Mouse (Mus musculus) hindbrain, embryonic 15.5 days (tissue): ENCODE results near the gene Akap2. TPM values are rescaled to one million over a fixed set of nuclear protein-coding genes. Genes with fewer than 3 reads are reported as not detected.

Source experiments
- ATAC-seq: fragments of 200-750 bp; cut with Nextera tagmentation; 2 replicates; pipeline ENCODE4 v1.8.0; 2017; ENCODE audit warnings: low read depth, moderate number of reproducible peaks, moderate TSS enrichment; ENCODE audit not compliant: low FRiP score
- H3K27ac ChIP-seq: fragments of 300-500 bp; sonication (generic); replicated peaks from 2 replicates; pipeline ENCODE4 v1.5.1; 2015; ENCODE audit warnings: mild to moderate bottlenecking, inconsistent platforms
- H3K27me3 ChIP-seq: fragments of 300-500 bp; sonication (generic); 2 replicates; pipeline ENCODE4 v1.6.1; 2015; ENCODE audit warnings: control low read depth, inconsistent platforms
- H3K36me3 ChIP-seq: fragments of 300-500 bp; sonication (generic); 2 replicates; pipeline ENCODE4 v1.6.1; 2015; ENCODE audit warnings: control low read depth, inconsistent platforms
- H3K4me1 ChIP-seq: fragments of 300-500 bp; sonication (generic); replicated peaks from 2 replicates; pipeline ENCODE4 v1.6.1; 2015; ENCODE audit warnings: control low read depth, inconsistent platforms
- H3K4me2 ChIP-seq: fragments of 300-500 bp; sonication (generic); 2 replicates; pipeline ENCODE4 v1.6.1; 2015; ENCODE audit warnings: moderate library complexity, mild to moderate bottlenecking, inconsistent platforms
- H3K4me3 ChIP-seq: fragments of 300-500 bp; sonication (generic); 2 replicates; pipeline ENCODE4 v1.5.1; 2015; ENCODE audit warnings: mild to moderate bottlenecking, inconsistent platforms
- H3K9ac ChIP-seq: fragments of 300-500 bp; sonication (generic); 2 replicates; pipeline ENCODE4 v1.6.1; 2015; ENCODE audit warnings: inconsistent platforms
- H3K9me3 ChIP-seq: fragments of 300-500 bp; sonication (generic); 2 replicates; pipeline ENCODE4 v1.6.1; 2016; ENCODE audit warnings: control low read depth, inconsistent platforms
- WGBS: fragments of 180-500 bp; shearing (Covaris S2); methylation state at CpG from one replicate; pipeline ENCODE4 v1.1.7; 2015; 5-methylcytosine and 5-hydroxymethylcytosine counted together
- polyA plus RNA-seq: library from polyadenylated mRNA; unstranded; fragments of >200 nt; fragmentation: Nextera tagmentation; extraction: Ambion mirVana; gene quantifications from 2 replicates; pipeline ENCODE4 v1.2.1, GENCODE M21; 2015

Gene Akap2
- polyA plus RNA-seq, 1 experiment from 2014 or later = 11.4 TPM

DNA sequence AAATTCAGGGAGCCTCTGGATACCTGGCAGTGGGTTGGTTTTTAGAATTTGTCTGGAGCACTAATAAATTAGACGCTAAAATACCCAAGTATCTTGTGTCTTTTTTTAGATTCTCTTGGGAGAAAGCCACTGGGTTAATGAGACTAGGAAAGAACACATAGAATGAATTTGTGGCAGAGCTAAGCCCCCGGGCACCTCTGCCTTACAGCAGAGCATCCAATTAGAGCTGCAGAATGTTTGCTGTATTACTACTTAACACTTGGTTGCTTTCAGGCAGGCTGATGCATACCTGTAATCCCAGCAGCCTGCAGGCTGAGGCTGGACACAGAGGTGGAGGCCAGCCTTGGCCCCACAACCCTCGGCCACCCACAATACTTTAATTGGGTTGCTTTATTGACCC lies 112.3 kb downstream of the Akap2 start:
- Histone ChIP-seq H3K4me2 (no peak overlapping the region), H3K4me3 (no peak overlapping the region), H3K36me3 (no peaks in the 10 kb centered on the region), H3K27me3 (no peaks in the 10 kb centered on the region), H3K4me1 (peaks cover 22% of the 10 kb centered on the region), H3K27ac (no peak overlapping the region), H3K9ac (no peak overlapping the region), H3K9me3 (no peaks in the 10 kb centered on the region)
- 58% methylated on average over 3 of the region's 3 CpGs for WGBS
- no peak for ATAC-seq

GRCm38 (mm10) chr4:57832318-57832717 lies 114.9 kb downstream of the Akap2 start:
- 56% methylated on average over 7 of the region's 7 CpGs for WGBS
- Histone ChIP-seq H3K27me3 (no peaks in the 10 kb centered on the region), H3K4me1 (peaks cover 14% of the 10 kb centered on the region; the same call in 1 of the 2 replicates), H3K9ac (no peak overlapping the region), H3K4me2 (no peak overlapping the region), H3K27ac (no peak overlapping the region), H3K9me3 (no peaks in the 10 kb centered on the region), H3K36me3 (no peaks in the 10 kb centered on the region), H3K4me3 (no peak overlapping the region)
- ATAC-seq = no peak

GRCm38 (mm10) chr4:57833060-57833459 lies 115.6 kb downstream of the Akap2 start:
- no peak overlapping the region for H3K4me3 ChIP-seq
- H3K4me2 ChIP-seq = no peak overlapping the region
- H3K9me3 ChIP-seq = no peaks in the 10 kb centered on the region
- 65% methylated on average over 4 of the region's 4 CpGs for WGBS
- no peak for ATAC-seq
- H3K27me3 ChIP-seq = no peaks in the 10 kb centered on the region
- no peak overlapping the region for H3K9ac ChIP-seq
- H3K4me1 ChIP-seq = peaks cover 14% of the 10 kb centered on the region; the same call in 1 of the 2 replicates
- no peaks in the 10 kb centered on the region for H3K36me3 ChIP-seq
- no peak overlapping the region for H3K27ac ChIP-seq

DNA sequence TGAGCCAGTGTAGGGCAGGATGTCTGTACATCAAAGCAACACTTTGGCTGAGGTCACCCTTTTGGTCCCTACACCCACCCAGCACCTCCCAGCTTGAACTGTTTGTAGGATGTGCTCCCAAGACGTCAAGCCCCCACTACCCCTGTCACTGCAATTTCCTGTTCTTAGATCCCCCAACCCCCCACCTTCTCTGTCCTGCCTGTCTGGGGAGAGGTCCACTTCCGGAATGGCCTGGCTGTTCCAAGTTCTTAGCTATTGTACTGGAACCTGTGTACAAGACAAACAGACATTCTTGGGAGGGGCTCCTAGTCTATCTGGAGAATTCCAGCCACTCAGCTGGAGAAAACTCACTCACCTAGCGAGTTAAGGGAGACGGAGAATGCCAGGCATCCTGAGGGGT lies 116.7 kb downstream of the Akap2 start:
- Histone ChIP-seq H3K27me3 (no peaks in the 10 kb centered on the region), H3K9ac (no peak overlapping the region), H3K27ac (no peak overlapping the region), H3K4me1 (peaks cover 14% of the 10 kb centered on the region; the same call in 1 of the 2 replicates), H3K4me3 (no peak overlapping the region), H3K4me2 (no peak overlapping the region), H3K9me3 (no peaks in the 10 kb centered on the region), H3K36me3 (no peaks in the 10 kb centered on the region)
- WGBS = 77% methylated on average over 4 of the region's 4 CpGs
- no peak for ATAC-seq

DNA sequence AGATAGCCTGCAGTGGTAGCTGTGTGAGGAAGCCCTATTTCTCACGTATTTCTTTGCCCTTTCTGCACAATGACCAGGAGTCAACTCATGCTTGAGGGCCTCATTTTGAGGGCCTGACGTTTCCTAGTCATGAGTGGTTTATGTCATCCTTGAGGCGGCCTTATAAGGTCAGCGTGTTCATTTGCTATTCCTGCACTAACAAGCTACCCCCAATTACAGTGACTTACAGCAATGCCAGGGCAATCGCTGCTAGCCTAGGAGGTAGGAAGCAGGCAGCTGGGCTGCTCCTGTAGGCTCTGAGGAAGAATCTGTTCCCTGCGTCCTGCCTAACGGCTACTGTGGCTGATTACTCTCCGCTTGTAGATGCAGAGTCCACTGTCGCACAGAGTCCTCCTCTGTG lies 119.6 kb downstream of the Akap2 start:
- no peak overlapping the region for H3K9ac ChIP-seq
- H3K27me3 ChIP-seq = no peaks in the 10 kb centered on the region
- peaks cover 10% of the 10 kb centered on the region; the same call in 1 of the 2 replicates for H3K4me1 ChIP-seq
- H3K4me2 ChIP-seq = no peak overlapping the region
- H3K27ac ChIP-seq = no peak overlapping the region
- WGBS = 69% methylated on average over 9 of the region's 9 CpGs
- no peaks in the 10 kb centered on the region for H3K36me3 ChIP-seq
- no peak for ATAC-seq
- H3K9me3 ChIP-seq = no peaks in the 10 kb centered on the region
- no peak overlapping the region for H3K4me3 ChIP-seq

DNA sequence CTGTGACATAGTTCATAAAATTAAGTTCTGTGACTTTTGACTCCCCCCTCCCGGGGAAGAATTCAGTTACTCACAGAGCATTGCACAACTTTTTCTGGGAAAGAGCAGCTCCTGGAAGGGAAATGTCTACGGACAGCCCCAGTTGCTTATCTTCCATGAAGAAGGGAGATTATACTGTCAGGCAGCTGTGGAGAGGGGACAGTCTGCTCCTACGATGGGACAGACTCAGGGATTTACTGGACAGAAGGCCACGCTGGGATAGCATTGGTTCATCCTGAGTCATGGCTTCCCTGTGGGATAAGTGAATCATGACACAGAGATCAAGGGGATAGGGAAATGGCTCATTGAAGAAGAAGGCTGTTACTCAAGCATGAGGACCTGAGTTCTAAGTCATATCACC lies 121.9 kb downstream of the Akap2 start:
- no peaks in the 10 kb centered on the region for H3K4me1 ChIP-seq
- no peak for ATAC-seq
- no peak overlapping the region for H3K4me3 ChIP-seq
- H3K27ac ChIP-seq = no peak overlapping the region
- no peaks in the 10 kb centered on the region for H3K36me3 ChIP-seq
- 0 out of 2 replicates have a peak, but pooled peaks cover 2% of the 10 kb centered on the region for H3K27me3 ChIP-seq
- H3K4me2 ChIP-seq = no peak overlapping the region
- no peaks in the 10 kb centered on the region for H3K9me3 ChIP-seq
- WGBS = 74% methylated on average over 4 of the region's 4 CpGs
- no peak overlapping the region for H3K9ac ChIP-seq

- peaks cover 16% of the 10 kb centered on the region for H3K4me1 ChIP-seq
- no peak overlapping the region for H3K4me3 ChIP-seq
- H3K9ac ChIP-seq = no peak overlapping the region
- ATAC-seq = no peak
- no peak overlapping the region for H3K4me2 ChIP-seq
- no peaks in the 10 kb centered on the region for H3K36me3 ChIP-seq
- H3K27ac ChIP-seq = no peak overlapping the region
- 0 out of 2 replicates have a peak, but pooled peaks cover 2% of the 10 kb centered on the region for H3K27me3 ChIP-seq
- no peaks in the 10 kb centered on the region for H3K9me3 ChIP-seq
- 7% methylated on average over 1 of the region's 1 CpGs for WGBS
Measured at GRCm38 (mm10) chr4:57841911-57842310, 124.5 kb downstream of the Akap2 start.

GRCm38 (mm10) chr4:57842472-57843305 lies 125.2 kb downstream of the Akap2 start:
- Histone ChIP-seq H3K4me2 (no peak overlapping the region), H3K9ac (no peak overlapping the region), H3K4me1 (peaks cover 24% of the 10 kb centered on the region), H3K27ac (no peak overlapping the region), H3K36me3 (no peaks in the 10 kb centered on the region), H3K27me3 (0 out of 2 replicates have a peak, but pooled peaks cover 2% of the 10 kb centered on the region), H3K4me3 (no peak overlapping the region), H3K9me3 (no peaks in the 10 kb centered on the region)
- WGBS = 76% methylated on average over 11 of the region's 11 CpGs
- ATAC-seq = no peak

DNA sequence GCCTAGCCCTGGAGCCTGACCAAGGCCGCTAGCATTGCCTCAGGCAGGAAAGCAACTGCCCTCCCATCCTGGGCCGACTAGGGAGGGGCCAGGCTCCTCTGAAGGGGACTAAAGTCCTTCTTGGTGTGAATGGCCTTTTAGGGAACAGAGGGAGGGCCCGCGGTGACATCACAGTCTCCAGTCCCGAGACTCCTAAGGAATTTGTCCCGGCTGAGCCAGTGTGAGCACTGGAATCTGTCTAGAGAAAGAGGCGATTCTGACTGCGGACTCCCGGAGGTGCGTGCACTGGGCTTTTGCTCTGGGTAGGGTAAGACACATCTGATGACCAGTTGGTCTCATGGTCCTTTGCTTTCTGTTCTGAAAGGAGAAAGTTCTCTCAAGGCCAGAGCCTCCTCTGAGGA lies 127.6 kb downstream of the Akap2 start:
- Histone ChIP-seq H3K27me3 (0 out of 2 replicates have a peak, but pooled peaks cover 2% of the 10 kb centered on the region), H3K9me3 (no peaks in the 10 kb centered on the region), H3K27ac (peak overlapping the region; percentile 71), H3K36me3 (no peaks in the 10 kb centered on the region), H3K4me1 (peaks cover 25% of the 10 kb centered on the region), H3K4me2 (peak overlapping the region; percentile 42), H3K4me3 (peak overlapping the region; percentile 27), H3K9ac (0 out of 2 replicates have a peak overlapping the region, but pooled peaks have one; percentile 4)
- ATAC-seq = peak; percentile 73
- 12% methylated on average over 10 of the region's 10 CpGs for WGBS

GRCm38 (mm10) chr4:57845541-57846210 lies 128.2 kb downstream of the Akap2 start:
- peak overlapping the region; percentile 27 for H3K4me3 ChIP-seq
- H3K4me2 ChIP-seq = peak overlapping the region; percentile 42
- H3K9ac ChIP-seq = peak overlapping the region; percentile 4; the same call in 1 of the 2 replicates
- WGBS = 18% methylated on average over 12 of the region's 12 CpGs
- ATAC-seq = no peak
- H3K36me3 ChIP-seq = no peaks in the 10 kb centered on the region
- H3K27me3 ChIP-seq = 0 out of 2 replicates have a peak, but pooled peaks cover 2% of the 10 kb centered on the region
- H3K4me1 ChIP-seq = peaks cover 25% of the 10 kb centered on the region
- no peaks in the 10 kb centered on the region for H3K9me3 ChIP-seq
- peak overlapping the region; percentile 71 for H3K27ac ChIP-seq

DNA sequence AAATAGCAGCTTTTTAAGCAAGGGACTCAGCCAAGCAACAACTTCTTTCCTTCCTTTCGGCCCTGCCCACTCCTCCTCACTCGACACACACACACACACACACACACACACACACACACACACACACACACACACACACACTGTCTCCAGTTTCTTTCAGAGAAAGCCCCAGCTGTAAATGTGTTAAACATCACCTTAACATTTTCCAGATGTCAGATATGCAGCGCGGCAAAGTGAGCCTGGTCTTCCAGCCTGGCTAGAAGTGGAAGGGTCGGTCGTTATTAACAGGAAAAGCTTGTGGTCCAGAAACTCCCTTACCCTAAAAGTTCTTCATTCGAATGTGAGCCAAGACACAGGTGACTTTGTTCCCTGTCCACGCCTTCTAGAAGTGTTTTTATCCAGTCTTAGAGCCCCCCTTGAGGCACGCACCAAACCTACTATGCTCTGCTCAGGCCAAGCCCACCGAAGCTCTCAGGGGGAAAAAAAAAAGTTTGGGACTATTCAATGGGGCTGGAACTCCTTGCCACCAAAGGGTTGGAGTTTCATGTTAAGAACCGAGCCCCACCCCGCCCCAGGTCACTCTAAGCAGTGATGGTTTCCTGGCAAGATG lies 129.0 kb downstream of the Akap2 start:
- no peak overlapping the region for H3K9ac ChIP-seq
- H3K4me2 ChIP-seq = peak overlapping the region; percentile 42
- peaks cover 28% of the 10 kb centered on the region for H3K4me1 ChIP-seq
- H3K9me3 ChIP-seq = no peaks in the 10 kb centered on the region
- 0 out of 2 replicates have a peak, but pooled peaks cover 2% of the 10 kb centered on the region for H3K27me3 ChIP-seq
- 47% methylated on average over 12 of the region's 12 CpGs for WGBS
- H3K36me3 ChIP-seq = no peaks in the 10 kb centered on the region
- peak overlapping the region; percentile 27 for H3K4me3 ChIP-seq
- peak overlapping the region; percentile 71 for H3K27ac ChIP-seq
- ATAC-seq = no peak

GRCm38 (mm10) chr4:57846991-57847422 lies 129.6 kb downstream of the Akap2 start:
- Histone ChIP-seq H3K27me3 (0 out of 2 replicates have a peak, but pooled peaks cover 2% of the 10 kb centered on the region), H3K27ac (peak overlapping the region; percentile 71), H3K36me3 (no peaks in the 10 kb centered on the region), H3K4me3 (no peak overlapping the region), H3K9ac (no peak overlapping the region), H3K4me2 (peak overlapping the region; percentile 42), H3K4me1 (peaks cover 31% of the 10 kb centered on the region), H3K9me3 (no peaks in the 10 kb centered on the region)
- 28% methylated on average over 8 of the region's 8 CpGs for WGBS
- no peak for ATAC-seq
